Mouse (Mus musculus): ENCODE data around the gene Prkd3.

- no peak for TF ChIP-seq CTCF (IDR thresholded peaks at IDR 0.05; ENCODE audit: low read depth, low read length)
- no peak for TF ChIP-seq POLR2A (IDR thresholded peaks at IDR 0.05; ENCODE audit: borderline replicate concordance, low read depth, low read length)
Measured at GRCm38 (mm10) chr17:78966092-78966883, 54.3 kb downstream of the Prkd3 start.
